Mouse (Mus musculus) right cerebral cortex, adult 18-20 months (tissue): ENCODE results near the gene Catsperd.

Experiments used
- DNase-seq: peaks from one replicate; pipeline ENCODE4 v3.0.0; 2022; ENCODE audit warnings: mixed read lengths

Gene Catsperd

GRCm38 (mm10) chr17:56667591-56667990 lies 39.6 kb downstream of the Catsperd start:
- DNase-seq: no peak

GRCm38 (mm10) chr17:56668384-56669144 lies 40.6 kb downstream of the Catsperd start:
- peak; percentile 84 for DNase-seq

GRCm38 (mm10) chr17:56669766-56670165 lies 41.8 kb downstream of the Catsperd start:
- no peak for DNase-seq

- peak; percentile 100 for DNase-seq
Measured at GRCm38 (mm10) chr17:56672941-56673646, 45.2 kb downstream of the Catsperd start, which contains the start of gene Ranbp3. Gene Ranbp3 (plus strand): TSS chr17:56673294.

GRCm38 (mm10) chr17:56673647-56674416 lies 45.9 kb downstream of the Catsperd start:
- no peak for DNase-seq

- DNase-seq: no peak
Measured at GRCm38 (mm10) chr17:56681791-56682190, 53.8 kb downstream of the Catsperd start.

- DNase-seq: no peak
Measured at GRCm38 (mm10) chr17:56682880-56683279, 54.9 kb downstream of the Catsperd start.

GRCm38 (mm10) chr17:56683546-56684140 lies 55.7 kb downstream of the Catsperd start:
- no peak for DNase-seq

- no peak for DNase-seq
Measured at GRCm38 (mm10) chr17:56684649-56685048, 56.7 kb downstream of the Catsperd start.

GRCm38 (mm10) chr17:56686801-56687200 lies 58.9 kb downstream of the Catsperd start:
- DNase-seq: no peak

GRCm38 (mm10) chr17:56688045-56688444 lies 60.1 kb downstream of the Catsperd start:
- DNase-seq: no peak

GRCm38 (mm10) chr17:56688689-56689088 lies 60.7 kb downstream of the Catsperd start:
- DNase-seq: no peak

- DNase-seq: no peak
Measured at GRCm38 (mm10) chr17:56693395-56693794, 65.5 kb downstream of the Catsperd start.

- DNase-seq: peak; percentile 78
Measured at GRCm38 (mm10) chr17:56693851-56694310, 65.9 kb downstream of the Catsperd start.

GRCm38 (mm10) chr17:56700451-56700850 lies 72.5 kb downstream of the Catsperd start:
- no peak for DNase-seq

- DNase-seq: no peak
Measured at GRCm38 (mm10) chr17:56703038-56703437, 75.1 kb downstream of the Catsperd start.

GRCm38 (mm10) chr17:56706515-56706914 lies 78.6 kb downstream of the Catsperd start:
- no peak for DNase-seq

GRCm38 (mm10) chr17:56708692-56709091 lies 80.7 kb downstream of the Catsperd start:
- no peak for DNase-seq

GRCm38 (mm10) chr17:56709708-56710107 lies 81.8 kb downstream of the Catsperd start:
- DNase-seq: no peak
